Mouse (Mus musculus): ENCODE results near the gene Bdh1.
"Not testable (repeated sequence)": the region's sequence is repeated elsewhere in the genome, so short reads cannot be mapped to it uniquely, and the experiment has no call there.

Gene Bdh1

GRCm38 (mm10) chr16:31465630-31466029 is 43.5 kb downstream of the Bdh1 start:
- peak; percentile 47 to 57 for DNase-seq

- no peak for DNase-seq
These were observed 44.0 kb downstream of the Bdh1 start for GRCm38 (mm10) chr16:31466106-31466505.

DNA sequence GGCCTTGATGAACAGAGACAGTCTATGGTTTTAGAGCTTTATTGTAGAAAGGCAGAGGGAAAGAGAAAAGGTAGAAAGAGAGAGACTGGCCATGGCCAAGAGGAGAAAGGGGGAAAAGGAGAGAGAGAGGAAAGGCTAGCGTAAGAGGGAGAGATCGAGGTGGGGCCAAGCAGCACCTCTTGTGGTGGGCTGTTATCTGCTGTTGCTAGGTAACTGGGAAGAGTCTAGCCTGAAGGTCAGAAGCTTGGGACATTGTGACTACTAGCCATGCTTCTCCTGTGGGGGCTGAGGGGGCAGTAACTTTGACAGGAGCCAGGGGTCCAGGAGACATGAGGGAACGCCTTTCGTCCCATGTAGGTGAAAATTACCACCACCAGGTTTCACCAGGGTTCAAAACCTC is 48.7 kb downstream of the Bdh1 start:
- not testable (repeated sequence) for DNase-seq

DNA sequence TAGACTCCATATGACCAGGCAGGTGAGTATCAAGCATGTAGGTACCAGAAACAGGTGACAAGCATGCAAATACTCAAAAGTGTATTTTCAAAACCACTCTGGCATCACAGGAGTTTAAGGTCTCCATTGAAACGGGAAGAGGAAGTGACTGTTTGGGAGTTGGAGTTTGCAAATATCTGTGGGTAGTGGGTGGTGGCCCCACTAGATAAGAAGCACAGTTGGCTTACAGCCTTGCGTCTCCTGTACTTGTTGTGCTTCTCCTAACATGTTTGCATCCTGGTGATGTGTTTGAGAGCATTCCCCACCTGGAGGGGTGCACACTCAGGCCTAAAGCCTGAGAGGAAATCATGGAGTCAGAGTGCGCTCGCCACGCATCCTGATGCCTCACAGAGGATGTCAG is 49.9 kb downstream of the Bdh1 start:
- DNase-seq, result no peak

DNA sequence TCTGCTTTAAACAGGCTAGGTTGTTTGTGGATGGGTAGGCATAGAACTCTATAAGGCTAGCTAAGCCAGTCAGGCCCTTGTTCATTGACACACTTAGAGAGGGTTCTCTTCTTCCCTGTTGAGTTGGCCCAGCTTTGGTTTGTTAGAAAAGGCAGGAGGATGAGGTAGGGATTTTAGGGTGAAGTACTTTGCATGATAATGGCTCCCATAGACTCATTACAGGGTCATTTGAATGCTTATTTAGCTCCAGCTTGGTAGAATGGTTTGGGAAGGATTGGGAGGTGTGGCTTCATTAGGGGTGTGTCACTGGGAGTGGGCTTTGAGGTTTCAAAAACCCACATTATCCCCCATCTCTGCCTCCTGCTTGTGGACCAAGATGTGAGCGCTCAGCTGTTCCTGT is 51.1 kb downstream of the Bdh1 start:
- DNase-seq, result no peak

DNA sequence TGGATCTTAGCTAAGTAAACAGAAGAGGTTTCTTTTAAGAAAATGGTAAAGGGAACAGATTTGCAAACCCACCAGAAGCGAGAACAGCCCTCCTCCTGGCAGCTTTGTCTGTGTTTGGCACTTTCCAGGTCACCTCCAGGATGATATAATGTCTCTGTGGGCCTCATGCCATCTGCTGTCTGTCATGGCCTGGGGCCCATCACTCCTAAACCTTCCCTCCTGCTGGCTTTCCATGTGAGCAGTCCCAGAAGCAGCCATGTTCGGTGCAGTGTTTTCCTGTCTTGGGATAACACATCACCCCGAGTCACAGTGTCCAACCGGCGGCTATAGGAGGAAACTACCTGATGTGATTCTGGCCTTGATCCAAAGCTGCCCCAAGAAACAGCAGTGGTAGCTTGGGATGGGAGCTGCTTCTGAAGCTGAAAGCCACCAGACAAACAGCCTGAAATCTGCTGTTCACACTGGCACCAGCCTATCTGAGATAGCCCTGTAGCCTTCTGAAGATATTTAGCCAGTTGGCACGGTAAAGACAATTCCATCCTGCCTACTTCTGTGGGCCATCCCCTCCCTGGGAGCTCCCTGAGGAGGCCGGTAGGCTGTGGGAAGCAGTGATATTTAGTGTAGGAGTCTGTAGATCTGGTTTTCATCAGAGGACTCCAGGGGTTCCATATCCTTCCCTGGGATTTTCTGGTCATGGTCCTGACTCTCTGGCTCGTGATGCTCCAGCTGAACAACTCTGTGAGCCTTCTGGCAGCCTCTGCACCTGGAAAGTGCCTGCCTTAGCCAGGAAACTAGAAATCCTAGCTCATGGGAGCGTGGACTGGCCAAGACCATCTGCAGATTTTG is 53.3 kb downstream of the Bdh1 start:
- peak; percentile 87 for DNase-seq

- peak; percentile 59 to 62 for DNase-seq
These were observed 55.0 kb downstream of the Bdh1 start for GRCm38 (mm10) chr16:31476872-31477603.

- DNase-seq, result no peak
These were observed 63.3 kb downstream of the Bdh1 start for GRCm38 (mm10) chr16:31485336-31485735.

GRCm38 (mm10) chr16:31487266-31487665 is 65.2 kb downstream of the Bdh1 start:
- DNase-seq, result no peak

GRCm38 (mm10) chr16:31489096-31489495 is 67.0 kb downstream of the Bdh1 start:
- DNase-seq, result no peak

GRCm38 (mm10) chr16:31490967-31491366 is 68.9 kb downstream of the Bdh1 start:
- peak in 1 of 2 experiments; percentile 57 for DNase-seq

- DNase-seq, result peak; percentile 58 to 66
These were observed 71.0 kb downstream of the Bdh1 start for GRCm38 (mm10) chr16:31492921-31493549.

DNA sequence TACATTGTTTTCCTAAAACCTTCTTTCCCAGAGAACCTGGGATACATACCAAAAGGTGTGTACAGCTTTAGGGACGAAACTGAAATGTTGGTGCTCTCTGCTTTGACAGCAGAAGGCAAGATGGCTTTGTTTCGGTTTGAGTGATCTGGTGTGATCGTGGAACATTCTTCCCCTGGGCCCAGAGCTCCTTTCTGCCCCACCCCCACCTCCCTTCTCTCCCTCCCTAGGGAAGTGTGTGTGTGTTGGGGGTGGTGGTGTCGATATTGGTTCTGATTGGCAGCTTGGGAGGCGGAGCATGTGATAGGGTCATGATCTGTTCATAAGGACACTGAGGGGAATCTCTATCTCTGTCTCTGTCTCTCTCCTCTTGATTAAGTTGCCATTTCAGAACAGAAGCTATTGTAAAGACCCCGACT is 71.5 kb downstream of the Bdh1 start:
- DNase-seq, result peak in 1 of 2 experiments; percentile 41

- DNase-seq, result peak; percentile 79 to 80
These were observed 71.9 kb downstream of the Bdh1 start for GRCm38 (mm10) chr16:31493991-31494390.

DNA sequence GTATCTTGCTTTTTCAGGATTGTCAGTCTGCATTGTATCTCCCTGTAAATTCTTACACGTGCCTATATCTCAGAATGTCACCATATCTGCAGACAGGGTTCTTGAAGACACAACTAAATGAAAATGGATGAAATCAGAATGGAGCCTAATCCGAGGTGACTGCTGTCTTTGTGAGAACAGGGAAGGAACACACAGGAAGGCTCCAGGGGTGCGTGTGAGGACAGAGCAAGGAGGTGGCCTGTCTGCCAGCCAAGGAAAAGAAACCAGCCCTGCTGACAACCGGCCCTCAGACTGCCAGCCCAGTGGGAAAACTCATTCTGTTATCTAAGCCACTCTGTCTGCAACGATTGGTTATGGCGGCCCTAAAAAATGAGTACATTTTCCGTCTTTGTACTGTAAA is 73.3 kb downstream of the Bdh1 start:
- DNase-seq, result peak; percentile 61 to 71

GRCm38 (mm10) chr16:31495769-31496168 is 73.7 kb downstream of the Bdh1 start:
- DNase-seq, result no peak

- DNase-seq, result no peak
These were observed 76.3 kb downstream of the Bdh1 start for GRCm38 (mm10) chr16:31498336-31498735.

- DNase-seq, result no peak
These were observed 76.9 kb downstream of the Bdh1 start for GRCm38 (mm10) chr16:31499021-31499420.

- no peak for DNase-seq
These were observed 77.7 kb downstream of the Bdh1 start for GRCm38 (mm10) chr16:31499681-31500310.

- no peak for DNase-seq
These were observed 78.5 kb downstream of the Bdh1 start for GRCm38 (mm10) chr16:31500532-31500931.

DNA sequence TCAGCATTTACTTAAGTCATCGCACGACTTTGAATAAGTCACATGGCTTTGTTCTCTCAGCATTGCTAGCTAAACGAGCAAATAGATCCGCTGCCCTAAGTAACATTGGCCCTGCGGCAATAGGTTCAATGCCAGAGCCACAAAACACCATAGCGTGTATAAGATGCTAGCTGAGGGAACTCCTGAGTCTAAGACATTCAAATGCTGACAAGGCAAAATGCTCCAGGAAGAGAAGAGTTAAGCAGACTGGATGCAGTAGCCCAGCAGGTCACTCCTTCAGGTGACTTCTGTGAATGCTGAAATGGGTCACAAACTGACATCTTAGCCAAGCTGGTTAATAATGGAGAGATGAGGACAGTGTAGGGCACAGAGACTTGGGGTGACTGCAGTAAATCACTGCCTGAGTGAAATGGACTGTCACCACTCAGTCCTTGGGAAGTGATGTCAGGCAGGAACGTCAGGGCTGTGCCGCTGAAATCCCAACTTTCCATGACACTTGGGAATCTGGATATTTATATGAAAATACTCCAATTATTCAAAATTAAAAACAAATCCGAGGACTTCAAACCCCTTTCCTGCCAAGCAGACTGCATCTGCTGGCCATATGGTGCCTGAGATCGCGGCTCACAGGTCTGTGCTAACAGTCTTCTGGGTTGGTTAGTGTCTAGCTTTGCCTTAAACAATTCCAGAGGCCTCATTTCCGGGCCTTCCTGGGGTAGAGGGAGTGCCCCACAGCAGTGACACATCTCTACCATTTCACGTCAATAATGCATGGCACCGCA is 79.1 kb downstream of the Bdh1 start:
- DNase-seq, result peak in 1 of 2 experiments; percentile 48

DNA sequence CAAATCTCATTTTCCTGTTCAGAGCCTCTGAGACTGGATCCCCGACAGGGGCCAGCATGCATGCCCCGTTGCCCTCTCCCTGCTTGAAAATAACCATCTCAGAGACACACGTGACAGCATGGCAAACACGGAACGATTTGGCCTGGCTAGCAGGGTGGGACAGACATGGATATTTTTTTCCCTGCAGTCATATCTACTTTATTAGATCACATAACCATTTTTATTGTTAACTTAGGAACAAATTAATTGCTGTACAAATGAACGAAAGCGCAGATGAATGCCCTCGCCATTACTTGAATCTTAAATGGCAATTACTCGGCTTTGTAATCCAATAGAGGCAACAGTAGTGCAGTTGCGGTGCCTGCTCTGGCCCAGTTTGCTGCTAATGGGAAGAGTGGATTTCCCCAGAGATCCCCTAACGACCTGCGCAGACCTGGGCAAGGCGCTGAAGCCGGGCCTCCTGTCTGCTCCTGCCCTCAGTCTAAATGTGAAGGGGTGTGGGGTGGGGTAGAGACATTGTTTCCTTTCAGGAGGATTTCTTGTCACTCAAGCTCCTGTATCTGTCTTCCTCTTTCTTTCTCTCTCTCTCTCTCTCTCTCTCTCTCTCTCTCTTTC is 79.8 kb downstream of the Bdh1 start:
- no peak for DNase-seq
